Mouse (Mus musculus): Measurements from ENCODE around the gene Setd3.
"Not testable (repeated sequence)": the region's sequence is repeated elsewhere in the genome, so short reads cannot be mapped to it uniquely, and the experiment has no call there.

- TF ChIP-seq CTCF, EP300 (IDR thresholded peaks at IDR 0.05; ENCODE audit: low read depth): not testable (repeated sequence)
Observed at GRCm38 (mm10) chr12:108108591-108108990, 70.5 kb downstream of the Setd3 start.
